Mouse (Mus musculus) liver, embryonic 12.5 days (tissue): ENCODE data around the gene Gm20458. TPM values are rescaled to one million over a fixed set of nuclear protein-coding genes. Genes with fewer than 3 reads are reported as not detected.
A peak's percentile ranks its signal among the peaks of the same experiment; 100 is the strongest.

ENCODE experiments used
- ATAC-seq: fragments of 200-750 bp; cut with Nextera tagmentation; 2 replicates; pipeline ENCODE4 v1.8.0; 2017; ENCODE audit warnings: moderate number of reproducible peaks, mild to moderate bottlenecking, moderate library complexity
- H3K27ac ChIP-seq: fragments of 300-500 bp; sonication (generic); 2 replicates; pipeline ENCODE4 v1.5.1; 2016; ENCODE audit warnings: mild to moderate bottlenecking
- H3K27me3 ChIP-seq: fragments of 300-500 bp; sonication (generic); replicated peaks from 2 replicates; pipeline ENCODE4 v1.6.1; 2016; ENCODE audit warnings: mild to moderate bottlenecking, moderate library complexity
- H3K36me3 ChIP-seq: fragments of 300-500 bp; sonication (generic); 2 replicates; pipeline ENCODE4 v1.6.1; 2016; ENCODE audit warnings: mild to moderate bottlenecking, moderate library complexity
- H3K4me1 ChIP-seq: fragments of 300-500 bp; sonication (generic); 2 replicates; pipeline ENCODE4 v1.6.1; 2016
- H3K4me2 ChIP-seq: fragments of 300-500 bp; sonication (generic); 2 replicates; pipeline ENCODE4 v1.6.1; 2016; ENCODE audit warnings: mild to moderate bottlenecking, moderate library complexity
- H3K4me3 ChIP-seq: fragments of 300-500 bp; sonication (generic); 2 replicates; pipeline ENCODE4 v1.5.1; 2016; ENCODE audit warnings: mild to moderate bottlenecking, moderate library complexity
- H3K9ac ChIP-seq: fragments of 300-500 bp; sonication (generic); 2 replicates; pipeline ENCODE4 v1.6.1; 2016; ENCODE audit warnings: mild to moderate bottlenecking, moderate library complexity
- H3K9me3 ChIP-seq: fragments of 300-500 bp; sonication (generic); replicated peaks from 2 replicates; pipeline ENCODE4 v1.6.1; 2016; ENCODE audit warnings: mild to moderate bottlenecking, moderate library complexity
- WGBS: fragments of 180-500 bp; shearing (Covaris S2); methylation state at CpG from one replicate; pipeline ENCODE4 v1.1.7; 2016; ENCODE audit not compliant: insufficient replicate concordance; 5-methylcytosine and 5-hydroxymethylcytosine counted together
- polyA plus RNA-seq: library from polyadenylated mRNA; unstranded; fragments of >200 nt; fragmentation: Nextera tagmentation; extraction: Ambion mirVana; gene quantifications from 2 replicates; pipeline ENCODE4 v1.2.1, GENCODE M21; 2016

The Gm20458 gene
- polyA plus RNA-seq, 1 experiment from 2014 or later: 5.2 TPM

DNA sequence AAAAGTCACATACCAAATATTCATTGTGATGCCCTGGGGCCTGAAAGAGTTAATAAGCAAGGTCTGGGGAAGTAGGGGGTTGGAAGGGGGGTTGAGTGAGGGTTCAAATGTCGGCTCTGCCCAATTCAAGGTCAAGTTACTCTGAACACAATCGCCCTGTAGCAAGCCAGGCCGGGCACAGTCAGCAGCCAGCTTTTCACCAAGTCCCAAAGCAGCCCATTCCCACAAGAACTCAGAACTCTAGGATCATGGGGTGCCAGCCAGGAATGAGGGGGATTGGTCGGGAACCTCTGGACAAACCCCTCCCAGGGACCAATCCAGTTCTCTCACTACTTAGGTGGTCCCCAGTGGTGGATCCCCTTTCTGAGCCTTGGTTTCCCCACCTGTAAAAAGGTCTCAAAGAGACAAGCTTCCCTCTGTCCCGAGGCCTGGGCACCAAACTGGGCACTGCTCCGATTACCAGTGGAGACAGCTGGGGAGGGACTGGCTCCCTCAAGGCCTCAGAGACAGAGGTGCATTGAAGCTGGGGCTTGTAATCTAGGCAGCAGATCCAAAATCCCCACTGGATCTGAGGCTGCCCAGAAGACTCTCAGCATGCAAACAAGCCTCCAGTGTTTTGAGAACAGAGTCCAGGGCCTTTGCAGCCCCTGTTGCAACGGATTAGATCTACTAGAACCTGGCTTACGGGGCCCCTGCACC lies 24.4 kb upstream of the Gm20458 start:
- H3K36me3 ChIP-seq: no peaks in the 10 kb centered on the region
- 0 out of 2 replicates have a peak overlapping the region, but pooled peaks have one; percentile 15 for H3K9ac ChIP-seq
- no peak overlapping the region for H3K4me3 ChIP-seq
- peak overlapping the region; percentile 38 for H3K4me2 ChIP-seq
- peaks cover 67% of the 10 kb centered on the region for H3K27me3 ChIP-seq
- WGBS: 23% methylated on average over 8 of the region's 8 CpGs
- peak overlapping the region; percentile 11 for H3K27ac ChIP-seq
- no peaks in the 10 kb centered on the region for H3K9me3 ChIP-seq
- ATAC-seq: 0 out of 2 replicates have a peak, but pooled peaks have one; percentile 4
- peaks cover 21% of the 10 kb centered on the region for H3K4me1 ChIP-seq

DNA sequence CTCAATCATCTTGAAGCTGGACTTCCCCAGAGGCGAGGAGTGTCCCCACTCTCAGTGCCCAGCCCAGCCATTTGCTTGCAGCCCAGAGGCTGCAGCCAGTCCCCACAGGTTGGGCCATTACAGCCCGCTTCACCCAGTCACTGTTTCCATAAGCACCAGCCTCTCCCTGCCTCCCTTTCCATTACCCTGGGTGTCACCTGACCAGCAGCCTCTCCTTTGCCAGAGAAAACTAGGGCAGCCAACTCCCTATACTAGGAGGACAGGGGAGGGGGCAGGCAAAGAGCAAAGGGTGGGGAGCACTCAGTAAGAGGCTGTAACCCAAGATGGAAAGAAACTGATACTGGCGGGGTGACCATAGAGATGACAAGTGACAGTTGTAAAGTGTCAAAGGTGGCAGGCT lies 23.8 kb upstream of the Gm20458 start:
- no peaks in the 10 kb centered on the region for H3K36me3 ChIP-seq
- 44% methylated on average over 3 of the region's 3 CpGs for WGBS
- no peaks in the 10 kb centered on the region for H3K9me3 ChIP-seq
- H3K4me3 ChIP-seq: no peak overlapping the region
- peak; percentile 13; the same call in 1 of the 2 replicates for ATAC-seq
- H3K9ac ChIP-seq: no peak overlapping the region
- H3K27ac ChIP-seq: peak overlapping the region; percentile 11
- peaks cover 21% of the 10 kb centered on the region for H3K4me1 ChIP-seq
- peak overlapping the region; percentile 38 for H3K4me2 ChIP-seq
- H3K27me3 ChIP-seq: peaks cover 67% of the 10 kb centered on the region

DNA sequence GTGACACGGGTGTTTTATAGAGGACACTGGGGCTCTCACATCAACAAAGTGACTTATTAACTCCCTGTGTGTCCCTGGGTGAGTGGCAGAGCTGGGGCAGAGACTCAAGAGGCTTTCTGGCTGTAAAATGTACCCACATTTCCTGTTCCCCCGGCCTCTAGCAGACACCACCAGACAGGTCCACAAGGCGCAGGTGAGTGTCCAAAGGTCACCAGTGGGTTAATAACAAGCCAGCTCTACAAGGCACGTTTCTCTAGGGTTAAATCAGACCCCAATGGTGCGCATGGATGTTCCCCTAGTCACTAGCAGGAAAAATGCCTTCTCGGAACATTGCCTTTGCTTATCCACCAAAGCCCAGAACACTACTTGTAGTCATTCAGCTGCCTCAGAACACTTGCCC lies 23.1 kb upstream of the Gm20458 start:
- H3K4me3 ChIP-seq: no peak overlapping the region
- peak overlapping the region; percentile 38 for H3K4me2 ChIP-seq
- peaks cover 67% of the 10 kb centered on the region for H3K27me3 ChIP-seq
- H3K36me3 ChIP-seq: no peaks in the 10 kb centered on the region
- H3K4me1 ChIP-seq: peaks cover 18% of the 10 kb centered on the region
- H3K9me3 ChIP-seq: no peaks in the 10 kb centered on the region
- H3K9ac ChIP-seq: no peak overlapping the region
- ATAC-seq: no peak
- whole genome bisulfite sequencing: 45% methylated on average over 6 of the region's 6 CpGs
- 0 out of 2 replicates have a peak overlapping the region, but pooled peaks have one; percentile 38 for H3K27ac ChIP-seq

DNA sequence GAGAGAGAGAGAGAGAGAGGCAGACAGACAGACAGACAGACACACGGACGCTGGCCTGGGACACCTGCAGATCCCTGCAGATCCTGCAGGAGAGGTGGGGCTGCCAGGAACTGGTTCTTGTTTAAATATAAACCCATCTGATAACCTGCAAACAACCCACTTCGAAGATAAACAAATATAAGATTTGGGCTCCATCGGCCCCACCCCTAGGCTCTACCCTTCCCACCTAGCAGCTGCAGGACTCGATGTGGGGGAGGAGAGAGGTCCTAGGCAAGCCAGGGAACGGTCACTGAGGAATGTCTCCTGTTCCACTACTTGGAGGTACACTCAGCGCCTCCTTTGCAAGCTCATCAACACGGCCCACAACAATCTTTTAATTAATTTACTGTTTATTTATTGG lies 22.5 kb upstream of the Gm20458 start:
- Histone ChIP-seq H3K27me3 (peaks cover 67% of the 10 kb centered on the region), H3K4me3 (no peak overlapping the region), H3K36me3 (no peaks in the 10 kb centered on the region), H3K9me3 (no peaks in the 10 kb centered on the region), H3K4me1 (peaks cover 13% of the 10 kb centered on the region; the same call in 1 of the 2 replicates), H3K9ac (no peak overlapping the region), H3K4me2 (peak overlapping the region; percentile 38), H3K27ac (0 out of 2 replicates have a peak overlapping the region, but pooled peaks have one; percentile 38)
- ATAC-seq: no peak
- WGBS: 45% methylated on average over 8 of the region's 8 CpGs

DNA sequence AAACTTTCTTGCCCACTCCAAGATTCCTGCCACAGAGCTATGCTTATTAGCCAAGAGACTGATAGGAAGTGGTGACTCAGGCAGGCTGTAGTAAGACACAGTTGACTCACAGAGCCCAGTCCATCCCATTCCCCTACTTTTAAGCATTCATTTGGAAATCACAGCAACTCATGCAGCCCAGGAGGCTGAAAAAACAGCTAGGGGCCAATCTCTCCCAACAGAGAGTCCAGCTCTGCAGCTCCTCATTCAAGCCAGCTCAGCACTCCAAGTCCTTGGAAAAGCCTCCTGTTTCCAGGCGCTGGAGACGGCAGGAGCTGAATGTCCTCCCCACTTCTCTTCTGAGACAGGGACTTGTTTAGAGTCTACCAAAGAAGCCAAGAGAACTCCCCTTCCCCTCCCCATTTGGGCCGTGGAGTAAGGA lies 21.8 kb upstream of the Gm20458 start:
- Histone ChIP-seq H3K4me3 (no peak overlapping the region), H3K27ac (no peak overlapping the region), H3K27me3 (peaks cover 67% of the 10 kb centered on the region), H3K36me3 (no peaks in the 10 kb centered on the region), H3K4me1 (peaks cover 11% of the 10 kb centered on the region; the same call in 1 of the 2 replicates), H3K9ac (no peak overlapping the region), H3K9me3 (no peaks in the 10 kb centered on the region), H3K4me2 (peak overlapping the region; percentile 20; the same call in 1 of the 2 replicates)
- ATAC-seq: no peak
- 38% methylated on average over 3 of the region's 3 CpGs for WGBS

DNA sequence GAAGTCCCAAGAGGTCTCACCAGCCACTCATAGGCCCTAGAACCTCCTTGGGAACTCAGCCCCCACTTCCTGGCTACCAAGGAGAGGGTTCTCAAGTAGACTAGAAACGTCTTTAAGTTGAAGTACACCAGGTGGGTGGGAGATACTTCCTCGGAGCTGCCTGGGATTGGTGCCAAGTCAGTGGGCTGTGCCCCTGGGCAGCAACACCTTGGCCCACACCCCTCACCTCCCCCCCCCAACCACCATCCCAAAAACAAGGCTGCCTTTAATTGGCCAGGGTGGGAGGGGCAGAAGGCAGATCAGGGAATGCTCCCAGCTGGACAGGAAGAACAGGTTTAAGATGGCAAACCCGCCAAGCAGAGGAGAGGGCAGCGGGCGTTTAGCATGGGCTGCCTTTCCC lies 20.5 kb upstream of the Gm20458 start:
- peaks cover 75% of the 10 kb centered on the region for H3K27me3 ChIP-seq
- 58% methylated on average over 5 of the region's 5 CpGs for WGBS
- H3K9me3 ChIP-seq: no peaks in the 10 kb centered on the region
- no peaks in the 10 kb centered on the region for H3K36me3 ChIP-seq
- no peak overlapping the region for H3K27ac ChIP-seq
- peaks cover 11% of the 10 kb centered on the region; the same call in 1 of the 2 replicates for H3K4me1 ChIP-seq
- ATAC-seq: no peak
- no peak overlapping the region for H3K4me2 ChIP-seq
- no peak overlapping the region for H3K9ac ChIP-seq
- H3K4me3 ChIP-seq: no peak overlapping the region

DNA sequence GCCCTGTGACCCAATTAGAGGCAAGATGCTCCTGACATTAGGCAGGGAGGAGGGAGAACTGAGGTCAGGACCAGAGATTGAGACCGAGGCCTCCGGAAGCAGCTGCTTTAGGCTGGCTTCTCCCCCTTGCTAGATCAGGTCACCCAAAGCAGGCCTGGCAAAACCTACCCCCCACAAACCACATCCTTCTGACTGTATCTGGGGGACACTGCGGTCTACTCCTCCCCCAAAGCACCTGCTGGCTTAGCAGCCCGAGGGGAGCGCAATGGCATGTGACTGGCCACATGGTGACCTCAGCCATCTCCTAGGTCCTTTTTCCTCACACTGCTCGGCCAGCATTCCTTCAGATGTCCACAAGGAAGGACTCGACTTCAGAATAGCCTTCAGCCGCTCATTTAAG lies 19.6 kb upstream of the Gm20458 start:
- Histone ChIP-seq H3K27ac (no peak overlapping the region), H3K36me3 (no peaks in the 10 kb centered on the region), H3K27me3 (peaks cover 77% of the 10 kb centered on the region), H3K9me3 (no peaks in the 10 kb centered on the region), H3K9ac (no peak overlapping the region), H3K4me3 (peak overlapping the region; percentile 56), H3K4me1 (0 out of 2 replicates have a peak, but pooled peaks cover 4% of the 10 kb centered on the region), H3K4me2 (peak overlapping the region; percentile 57)
- 16% methylated on average over 8 of the region's 8 CpGs for WGBS
- no peak for ATAC-seq

DNA sequence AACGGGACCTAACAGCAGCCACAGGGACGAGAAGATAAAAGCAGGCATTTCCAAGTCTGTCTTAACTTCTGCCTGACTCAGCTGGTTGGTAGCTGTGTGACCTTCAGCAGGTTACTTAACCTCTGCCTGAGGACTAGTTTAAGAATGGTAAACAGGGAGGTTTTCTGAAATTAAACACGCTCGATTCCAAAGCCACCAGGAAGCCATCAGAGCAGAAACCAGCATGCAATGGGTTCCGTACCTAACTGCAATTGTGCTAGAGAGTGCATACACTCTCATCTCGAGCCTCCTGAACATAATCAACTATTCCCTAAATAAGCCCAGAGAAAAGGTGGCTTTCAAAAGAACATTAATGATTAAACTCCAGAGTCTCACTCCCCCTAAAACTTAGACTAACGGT lies 19.0 kb upstream of the Gm20458 start:
- no peak for ATAC-seq
- Histone ChIP-seq H3K27ac (no peak overlapping the region), H3K27me3 (peaks cover 71% of the 10 kb centered on the region), H3K36me3 (no peaks in the 10 kb centered on the region), H3K4me1 (0 out of 2 replicates have a peak, but pooled peaks cover 4% of the 10 kb centered on the region), H3K4me3 (peak overlapping the region; percentile 56), H3K9me3 (no peaks in the 10 kb centered on the region), H3K4me2 (peak overlapping the region; percentile 57), H3K9ac (0 out of 2 replicates have a peak overlapping the region, but pooled peaks have one; percentile 62)
- WGBS: 25% methylated on average over 7 of the region's 7 CpGs

DNA sequence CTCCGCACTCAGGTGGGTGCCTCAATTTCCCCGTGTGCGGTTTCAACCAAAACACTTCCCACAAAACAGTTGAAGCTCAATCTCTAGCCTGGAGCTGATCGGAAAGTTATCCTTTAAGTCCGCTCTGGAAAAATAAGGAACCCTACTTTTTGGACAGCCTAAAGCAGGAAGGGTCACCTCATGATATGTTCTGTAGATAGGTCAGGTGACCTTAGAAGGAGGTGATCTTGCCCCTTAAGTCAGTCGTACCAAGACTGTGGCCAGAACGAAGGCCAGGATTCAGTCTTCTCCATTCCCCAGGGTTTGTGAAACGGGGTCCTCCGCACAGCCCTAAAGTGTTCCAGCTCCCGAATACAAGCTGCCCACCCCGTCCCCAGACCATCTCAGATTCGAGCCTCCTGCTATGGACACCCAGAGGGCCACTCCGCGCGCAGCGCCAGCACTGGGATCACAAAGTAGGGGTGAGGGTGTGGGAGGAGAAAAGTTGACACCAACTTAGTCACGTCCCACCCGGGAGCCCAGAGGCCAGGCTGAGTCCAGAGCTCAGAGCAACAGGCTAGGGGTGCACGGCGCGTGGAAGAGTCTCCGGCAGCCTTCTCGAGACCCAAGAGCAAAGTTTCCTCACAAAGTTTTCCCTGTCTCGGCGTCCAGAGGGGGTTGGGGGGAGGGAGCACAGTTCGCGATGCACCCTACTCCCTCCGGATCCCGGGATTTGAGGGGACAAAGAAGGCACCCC lies 18.3 kb upstream of the Gm20458 start:
- no peaks in the 10 kb centered on the region for H3K36me3 ChIP-seq
- H3K27ac ChIP-seq: no peak overlapping the region
- 0 out of 2 replicates have a peak, but pooled peaks cover 4% of the 10 kb centered on the region for H3K4me1 ChIP-seq
- peak overlapping the region; percentile 56 for H3K4me3 ChIP-seq
- WGBS: 5% methylated on average over 29 of the region's 29 CpGs
- ATAC-seq: peak; percentile 16; the same call in 1 of the 2 replicates
- H3K4me2 ChIP-seq: peak overlapping the region; percentile 57
- H3K27me3 ChIP-seq: peaks cover 65% of the 10 kb centered on the region
- H3K9me3 ChIP-seq: no peaks in the 10 kb centered on the region
- H3K9ac ChIP-seq: peak overlapping the region; percentile 62

DNA sequence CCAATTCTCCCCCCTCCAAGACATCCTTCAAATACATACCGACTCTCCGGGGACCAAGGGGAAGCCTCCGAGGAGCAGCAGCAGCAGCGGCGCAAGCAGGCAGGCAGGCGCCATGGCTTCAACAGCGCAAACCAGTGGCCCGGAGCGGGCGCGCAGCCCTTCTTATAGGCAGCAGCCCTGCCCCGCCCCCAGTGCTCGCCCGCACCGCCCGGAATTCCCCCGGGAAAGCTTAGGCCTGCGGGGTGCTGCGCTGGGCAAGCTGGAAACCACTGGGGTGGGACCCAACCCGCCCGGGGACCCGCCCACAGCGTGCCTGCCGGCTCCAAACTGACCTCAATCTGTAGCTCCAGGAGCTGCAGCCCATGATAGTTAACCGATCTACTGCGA lies 17.7 kb upstream of the Gm20458 start:
- under 1% methylated on average over 26 of the region's 26 CpGs for WGBS
- Histone ChIP-seq H3K4me1 (0 out of 2 replicates have a peak, but pooled peaks cover 4% of the 10 kb centered on the region), H3K9me3 (no peaks in the 10 kb centered on the region), H3K36me3 (no peaks in the 10 kb centered on the region), H3K27me3 (peaks cover 61% of the 10 kb centered on the region), H3K4me2 (peak overlapping the region; percentile 57), H3K9ac (peak overlapping the region; percentile 62), H3K27ac (no peak overlapping the region), H3K4me3 (peak overlapping the region; percentile 56)
- ATAC-seq: peak; percentile 78

DNA sequence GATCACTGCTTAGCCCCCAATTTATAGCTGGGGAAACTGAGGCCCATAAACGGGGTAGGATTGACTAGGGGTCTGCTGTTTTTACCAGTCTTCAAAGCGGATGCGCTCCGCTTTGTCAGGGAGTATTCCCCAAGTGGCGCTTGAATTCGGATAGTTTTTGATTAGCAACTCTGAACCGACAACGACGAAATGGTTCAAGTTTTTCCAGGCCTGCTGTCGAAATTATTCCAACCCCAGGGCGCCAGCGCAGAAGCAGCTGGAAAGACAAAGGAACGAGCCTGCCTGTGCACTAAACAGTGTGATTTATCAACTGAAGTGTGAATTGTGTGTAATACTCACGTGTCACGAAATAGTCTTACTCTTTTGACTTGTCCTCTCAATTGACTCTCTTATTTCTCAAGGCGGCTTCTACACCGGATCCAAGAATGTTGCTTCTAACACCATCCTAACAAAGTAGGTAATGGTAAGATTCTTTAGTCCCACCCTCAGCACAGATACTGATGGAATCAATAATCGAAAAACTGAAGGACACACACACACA lies 17.2 kb upstream of the Gm20458 start, which contains the start of gene Sdc4:
Gene Sdc4, minus strand, starts transcription at position 428 of the 541 bp plus-strand sequence.
- peak within 1 kb of the TSS; percentile 62 for H3K9ac ChIP-seq
- H3K9me3 ChIP-seq: no peaks in the 10 kb centered on the region
- 9% methylated on average over 18 of the region's 18 CpGs for WGBS
- 0 out of 2 replicates have a peak, but pooled peaks cover 4% of the 10 kb centered on the region for H3K4me1 ChIP-seq
- H3K4me3 ChIP-seq: peak within 1 kb of the TSS; percentile 56
- no peak for ATAC-seq
- H3K4me2 ChIP-seq: peak within 1 kb of the TSS; percentile 57
- H3K27me3 ChIP-seq: peaks cover 59% of the 10 kb centered on the region
- no peak within 1 kb of the TSS for H3K27ac ChIP-seq
- no peaks in the 10 kb centered on the region for H3K36me3 ChIP-seq
